Mouse (Mus musculus) lung, embryonic 14.5 days (tissue): ENCODE data around the gene Uimc1. TPM values are rescaled to one million over a fixed set of nuclear protein-coding genes. Genes with fewer than 3 reads are reported as not detected.

Source experiments
- ATAC-seq: fragments of 200-750 bp; cut with Nextera tagmentation; 2 replicates; pipeline ENCODE4 v1.8.0; 2017; ENCODE audit warnings: mild to moderate bottlenecking, moderate TSS enrichment, moderate library complexity; ENCODE audit not compliant: insufficient read depth
- DNase-seq: peaks from one replicate; pipeline ENCODE4 v3.0.0-alpha.2; 2015
- H3K27ac ChIP-seq: fragments of 300-500 bp; sonication (generic); 2 replicates; pipeline ENCODE4 v1.5.1; 2014; ENCODE audit warnings: low read depth, mild to moderate bottlenecking, moderate library complexity
- H3K27me3 ChIP-seq: fragments of 300-500 bp; sonication (generic); 2 replicates; pipeline ENCODE4 v1.6.1; 2014; ENCODE audit warnings: low read length, control low read depth; ENCODE audit not compliant: insufficient read depth
- H3K36me3 ChIP-seq: fragments of 300-500 bp; sonication (generic); 2 replicates; pipeline ENCODE4 v1.6.1; 2014; ENCODE audit warnings: control low read depth; ENCODE audit not compliant: insufficient read depth
- H3K4me1 ChIP-seq: fragments of 300-500 bp; sonication (generic); 2 replicates; pipeline ENCODE4 v1.6.1; 2014; ENCODE audit warnings: antibody characterized with exemption, control low read depth; ENCODE audit not compliant: insufficient read depth
- H3K4me2 ChIP-seq: fragments of 300-500 bp; sonication (generic); 2 replicates; pipeline ENCODE4 v1.6.1; 2014; ENCODE audit warnings: mild to moderate bottlenecking
- H3K4me3 ChIP-seq: fragments of 300-500 bp; sonication (generic); 2 replicates; pipeline ENCODE4 v1.5.1; 2014; ENCODE audit warnings: low read depth, low read length
- H3K9ac ChIP-seq: fragments of 300-500 bp; sonication (generic); 2 replicates; pipeline ENCODE4 v1.6.1; 2014
- H3K9me3 ChIP-seq: fragments of 300-500 bp; sonication (generic); 2 replicates; pipeline ENCODE4 v1.6.1; 2016; ENCODE audit warnings: low read depth, low read length, control low read depth
- CTCF ChIP-seq: IDR thresholded peaks from 2 replicates; pipeline ENCODE4 v1.5.1; 2016; ENCODE audit warnings: antibody characterized with exemption, low read depth
- WGBS: fragments of 180-500 bp; shearing (Covaris S2); extraction: QIAGEN DNeasy Blood & Tissue Kit; methylation state at CpG from one replicate; pipeline ENCODE4 v1.1.7; 2014; 5-methylcytosine and 5-hydroxymethylcytosine counted together
- polyA plus RNA-seq: library from polyadenylated mRNA; unstranded; fragments of >200 nt; fragmentation: Nextera tagmentation; extraction: Ambion mirVana; gene quantifications from 2 replicates; pipeline ENCODE4 v1.2.1, GENCODE M21; 2014

Gene Uimc1
- polyA plus RNA-seq, 1 experiment from 2014 or later, result 29.8 TPM

GRCm38 (mm10) chr13:54983001-54983400 is 117.1 kb downstream of the Uimc1 start:
- Histone ChIP-seq H3K27ac (no peak overlapping the region), H3K9me3 (no peaks in the 10 kb centered on the region), H3K36me3 (no peaks in the 10 kb centered on the region), H3K27me3 (no peaks in the 10 kb centered on the region), H3K4me3 (no peak overlapping the region), H3K4me1 (no peaks in the 10 kb centered on the region), H3K9ac (no peak overlapping the region), H3K4me2 (no peak overlapping the region)
- WGBS, result 53% methylated on average over 8 of the region's 8 CpGs
- ATAC-seq, result no peak
- no peak for TF ChIP-seq CTCF
- no peak for DNase-seq

- Histone ChIP-seq H3K4me3 (no peak overlapping the region), H3K36me3 (no peaks in the 10 kb centered on the region), H3K9ac (no peak overlapping the region), H3K27ac (no peak overlapping the region), H3K9me3 (no peaks in the 10 kb centered on the region), H3K4me2 (no peak overlapping the region), H3K27me3 (no peaks in the 10 kb centered on the region), H3K4me1 (no peaks in the 10 kb centered on the region)
- TF ChIP-seq CTCF, result no peak
- 64% methylated on average over 12 of the region's 12 CpGs for WGBS
- no peak for DNase-seq
- ATAC-seq, result no peak
These were observed 119.1 kb downstream of the Uimc1 start for GRCm38 (mm10) chr13:54980957-54981356.

- no peak overlapping the region for H3K9ac ChIP-seq
- H3K4me2 ChIP-seq, result no peak overlapping the region
- 45% methylated on average over 8 of the region's 8 CpGs for WGBS
- H3K4me1 ChIP-seq, result no peaks in the 10 kb centered on the region
- no peak overlapping the region for H3K4me3 ChIP-seq
- no peaks in the 10 kb centered on the region for H3K9me3 ChIP-seq
- no peak overlapping the region for H3K27ac ChIP-seq
- no peaks in the 10 kb centered on the region for H3K27me3 ChIP-seq
- no peak for DNase-seq
- no peak for ATAC-seq
- no peak for TF ChIP-seq CTCF
- no peaks in the 10 kb centered on the region for H3K36me3 ChIP-seq
These were observed 121.3 kb downstream of the Uimc1 start for GRCm38 (mm10) chr13:54978804-54979203.

Other genes with a start within 250 kb of the Uimc1 start
- 6.5 and 7.5 TPM in 2 replicates for gene Unc5a, start 150.9 kb downstream of the Uimc1 start, polyA plus RNA-seq
- 1.1 and 1.2 TPM in 2 replicates for gene Hk3, start 78.9 kb downstream of the Uimc1 start, polyA plus RNA-seq
- gene Zfp346, start 5.0 kb upstream of the Uimc1 start, polyA plus RNA-seq, result 22.3 and 25.0 TPM in 2 replicates
- not detected in 2 replicates for gene Gm17617, start 33.2 kb upstream of the Uimc1 start, polyA plus RNA-seq
- gene Fgfr4, start 52.3 kb upstream of the Uimc1 start, polyA plus RNA-seq, result 14.6 and 17.3 TPM in 2 replicates
- 70.0 and 80.7 TPM in 2 replicates for gene Nsd1, start 109.5 kb upstream of the Uimc1 start, polyA plus RNA-seq
- gene Prelid1, start 220.2 kb upstream of the Uimc1 start, polyA plus RNA-seq, result 546 and 576 TPM in 2 replicates
- gene Rab24, start 221.6 kb upstream of the Uimc1 start, polyA plus RNA-seq, result 74.1 and 80.9 TPM in 2 replicates
- 45.6 and 46.2 TPM in 2 replicates for gene Mxd3, start 229.5 kb upstream of the Uimc1 start, polyA plus RNA-seq